Mouse (Mus musculus) kidney, postnatal 14 days (tissue): ENCODE results near the gene Fkbp11.
"Not testable (repeated sequence)": the region's sequence is repeated elsewhere in the genome, so short reads cannot be mapped to it uniquely, and the experiment has no call there.

Source experiments
- DNase-seq: peaks from one replicate; pipeline ENCODE4 v3.0.0; 2022; ENCODE audit warnings: mixed read lengths

Gene Fkbp11

DNA sequence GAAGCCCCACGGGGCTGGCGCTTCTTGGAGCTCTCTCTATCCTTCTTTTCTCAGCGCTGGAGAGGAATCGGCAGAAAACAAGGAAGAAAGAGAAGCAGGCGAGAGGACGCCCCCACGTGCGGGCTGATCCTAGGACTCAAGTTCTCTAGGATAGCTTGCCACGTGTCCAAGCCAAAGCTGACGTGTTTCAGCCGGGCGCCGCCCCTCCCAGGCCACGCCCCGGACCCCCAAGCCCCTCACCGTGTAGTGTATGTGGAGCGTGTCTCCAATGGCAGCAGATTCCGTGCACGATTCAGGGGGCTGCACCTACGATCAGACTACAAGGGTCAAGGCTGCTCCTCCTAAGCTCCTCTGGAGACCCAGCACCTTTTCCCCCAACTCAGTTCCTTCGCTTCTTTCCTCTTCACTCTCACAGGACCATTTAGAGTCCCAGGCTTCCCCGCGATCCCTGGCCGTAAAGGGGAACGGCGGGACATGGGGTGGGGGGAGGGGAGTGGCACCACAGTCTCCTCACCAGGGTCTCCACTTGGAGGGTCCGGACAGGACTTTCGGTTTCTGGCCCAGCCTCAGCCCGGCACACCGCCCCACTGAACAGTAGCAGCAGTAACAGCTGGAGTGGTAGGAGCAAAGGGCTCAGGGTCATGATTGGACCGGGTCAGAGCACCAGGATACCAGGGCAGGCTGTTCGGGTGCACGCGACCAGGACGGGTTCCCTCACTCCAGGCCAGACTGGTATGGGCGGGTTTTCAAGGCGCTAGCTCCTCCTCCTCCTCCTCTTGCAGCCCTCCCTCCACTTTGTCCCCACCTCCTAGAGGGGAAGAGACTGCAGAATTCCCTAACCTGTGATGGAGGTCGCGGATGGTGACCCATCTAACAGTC, at the start of gene Fkbp11:
Fkbp11 (minus strand) TSS at position 756 of the 879 bp plus-strand sequence.
- DNase-seq = peak; percentile 81

DNA sequence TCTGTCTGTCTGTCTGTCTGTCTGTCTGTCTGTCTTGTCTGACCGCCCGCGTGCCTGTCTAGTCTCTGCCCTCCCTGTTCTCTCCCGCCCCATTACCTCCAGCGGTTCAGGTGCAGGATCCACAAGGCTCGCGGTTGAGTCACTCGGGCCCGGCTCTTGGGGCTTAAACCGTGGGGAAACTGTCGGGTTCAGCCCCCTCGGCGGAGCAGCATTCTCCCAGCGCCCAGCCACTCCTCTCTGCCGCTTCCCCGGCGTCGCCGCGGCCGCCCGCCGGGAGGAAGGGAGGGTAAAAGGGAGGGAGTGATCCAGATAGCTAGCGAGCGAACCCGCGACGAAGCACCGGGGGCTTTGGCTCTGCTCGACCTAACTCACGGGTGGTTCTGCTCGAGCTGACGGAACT, 49.8 kb upstream of the Fkbp11 start, which contains the start of gene Wnt10b:
Wnt10b (minus strand) TSS at position 389 of the 400 bp plus-strand sequence.
- DNase-seq = no peak

DNA sequence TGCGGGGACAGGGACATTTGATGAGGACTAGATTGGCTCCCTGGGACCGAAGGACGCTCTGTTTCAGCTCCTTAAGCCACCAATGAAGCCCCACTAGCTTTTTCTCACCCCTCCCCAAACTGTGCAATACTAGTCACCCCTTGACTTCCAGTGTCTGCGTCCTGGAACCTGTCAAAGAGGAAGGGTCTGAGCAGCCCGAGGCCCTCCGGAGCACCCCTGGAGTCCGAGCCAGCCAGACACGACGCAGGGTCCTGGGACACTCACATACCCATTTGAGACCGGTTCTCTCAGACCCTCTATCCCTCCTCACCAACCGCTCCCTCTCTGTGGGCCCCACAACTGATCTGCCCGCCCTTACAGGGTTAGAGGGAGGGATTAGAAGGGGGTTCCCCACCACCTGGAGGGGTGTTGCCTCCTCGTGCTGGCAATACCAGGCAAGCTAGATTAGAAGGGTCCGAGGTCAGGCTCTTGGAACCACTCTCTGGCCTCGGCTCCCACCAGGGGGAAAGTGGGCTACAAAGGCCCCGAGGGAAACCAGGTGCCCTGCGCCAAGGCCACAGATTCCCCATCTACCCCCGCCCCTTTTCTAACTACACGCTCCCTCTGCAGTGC, 49.1 kb upstream of the Fkbp11 start:
- DNase-seq = no peak

DNA sequence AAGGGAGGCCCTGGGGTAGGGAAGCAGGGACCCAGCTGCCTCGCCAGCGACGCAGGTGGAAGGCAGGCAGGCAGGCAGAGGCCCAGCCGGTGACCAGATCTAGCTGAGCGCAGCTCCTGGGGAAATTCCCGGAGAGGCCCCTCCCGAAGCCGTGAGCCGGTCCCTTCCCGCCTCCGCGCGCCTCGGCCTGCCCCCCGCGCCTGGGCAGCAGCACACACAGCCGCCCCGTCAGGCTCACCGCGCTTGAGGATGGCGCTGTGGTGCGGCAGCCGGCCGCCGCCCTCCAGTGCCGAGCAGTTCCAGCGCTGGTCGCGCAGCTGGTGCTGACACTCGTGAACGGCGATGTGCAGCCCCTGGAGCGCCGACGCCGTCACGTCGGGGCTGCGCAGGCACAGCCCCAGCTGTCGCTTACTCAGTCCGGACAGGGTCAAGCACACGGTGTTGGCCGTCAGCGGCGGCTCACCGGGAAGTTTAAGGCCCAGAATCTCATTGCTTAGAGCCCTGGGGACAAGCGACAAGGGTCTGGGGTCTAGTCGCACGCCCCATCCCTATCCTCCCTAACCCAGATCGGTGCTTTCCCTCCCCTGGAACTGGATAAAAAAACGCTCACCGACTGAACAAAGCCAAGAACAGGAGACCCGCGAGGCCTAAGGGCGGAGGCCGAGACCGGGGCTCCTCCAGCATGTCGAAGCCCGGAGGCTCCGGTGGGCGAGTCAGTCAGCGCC, 48.4 kb upstream of the Fkbp11 start:
- DNase-seq = peak; percentile 54

DNA sequence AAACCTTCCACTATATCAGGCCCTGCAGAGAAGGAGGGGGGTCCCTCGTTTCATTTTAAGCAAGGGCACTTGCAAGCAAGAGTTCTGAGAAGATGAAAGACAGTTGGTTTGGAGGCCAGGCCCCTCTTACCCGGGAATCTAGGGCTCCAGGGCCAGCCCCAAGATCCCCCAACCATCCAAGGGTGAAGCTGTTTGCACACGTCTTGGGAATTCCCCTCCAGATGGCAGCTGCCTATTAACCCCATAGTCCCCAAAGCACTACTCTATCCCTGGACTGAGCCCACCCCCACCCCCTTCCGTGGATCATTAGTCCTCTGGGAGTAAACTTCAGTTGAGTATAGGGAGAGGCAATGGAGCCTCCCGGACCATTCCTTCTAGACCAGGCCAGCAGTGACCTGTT, 47.5 kb upstream of the Fkbp11 start:
- DNase-seq = no peak

DNA sequence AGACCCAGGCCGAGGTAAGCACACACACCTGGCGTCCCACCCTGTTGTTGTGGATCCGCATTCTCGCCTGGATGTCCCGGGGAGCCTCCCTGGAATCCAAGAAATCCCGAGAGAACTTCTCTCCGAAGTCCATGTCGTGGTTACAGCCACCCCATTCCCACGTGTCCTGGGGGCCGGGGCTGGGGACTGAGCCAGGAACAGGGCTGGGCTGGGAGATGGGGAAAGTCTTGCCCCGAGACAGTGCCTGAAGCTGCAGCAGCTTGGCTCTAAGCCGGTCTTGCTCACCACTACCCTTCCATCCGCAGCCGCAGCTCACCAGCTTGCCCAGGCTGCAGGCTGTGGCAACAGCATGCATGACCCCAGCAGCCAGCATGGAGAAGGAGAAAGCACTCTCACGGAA, 46.1 kb upstream of the Fkbp11 start:
- DNase-seq = no peak

DNA sequence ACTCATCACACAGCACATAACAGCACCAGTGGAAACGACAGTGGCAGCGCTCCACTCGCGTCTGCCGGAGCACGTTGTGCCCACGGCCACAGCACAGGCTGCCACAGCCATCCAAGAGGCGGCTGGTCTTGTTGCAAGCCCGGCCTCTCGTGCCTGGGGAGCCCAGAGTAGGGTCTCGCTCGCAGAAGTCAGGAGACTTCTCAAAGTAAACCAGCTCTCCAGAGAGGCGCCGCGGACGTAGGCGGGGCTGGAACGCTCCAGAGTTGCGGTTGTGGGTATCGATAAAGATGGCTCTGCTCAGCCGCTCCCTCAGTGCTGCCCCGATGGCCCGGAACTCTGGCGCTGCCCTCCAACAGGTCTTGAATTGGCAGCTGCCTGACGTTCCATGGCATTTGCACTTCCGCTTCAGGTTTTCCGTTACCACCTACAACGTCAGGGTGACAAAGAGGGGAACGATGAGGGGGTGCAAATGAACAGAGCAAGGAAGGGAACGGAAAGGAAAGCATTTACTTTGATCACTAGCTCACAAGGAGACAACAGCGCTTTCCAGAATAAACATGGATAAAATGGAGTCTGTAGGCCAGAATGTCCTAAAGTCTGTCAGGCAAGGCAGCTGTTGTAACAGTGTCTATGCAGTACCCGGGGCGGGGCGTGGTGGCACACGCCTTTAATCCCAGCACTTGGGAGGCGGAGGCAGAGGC, 44.7 kb upstream of the Fkbp11 start:
- DNase-seq = no peak

DNA sequence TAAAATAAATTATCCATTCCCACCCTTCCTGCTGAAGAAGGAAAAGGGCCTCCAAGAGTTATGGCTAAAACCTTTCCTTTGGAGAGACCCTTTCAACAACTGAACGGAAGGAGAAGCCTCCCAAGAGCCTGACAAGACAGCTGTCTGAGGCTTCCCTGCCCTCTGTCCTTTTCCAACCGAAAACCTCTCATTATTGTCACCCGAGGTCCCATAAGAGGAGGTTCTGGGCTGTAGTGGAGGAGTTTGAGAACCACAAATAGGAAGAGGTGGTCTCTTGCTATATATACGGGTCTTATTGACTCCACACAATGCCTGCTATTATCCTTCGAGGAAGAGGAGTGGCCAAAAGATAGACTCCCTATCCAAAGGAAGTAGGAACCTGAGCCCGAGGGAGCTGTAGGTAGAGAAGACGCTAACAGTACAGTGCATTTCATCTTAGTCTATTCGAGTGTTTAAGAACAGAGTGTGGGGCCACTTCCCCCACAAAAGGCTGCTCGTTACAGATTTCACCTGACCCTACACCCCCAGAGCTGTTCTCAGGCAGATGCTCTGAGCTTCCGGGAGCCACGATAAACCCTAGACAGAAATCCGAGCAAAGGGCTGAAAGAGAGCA, 43.9 kb upstream of the Fkbp11 start:
- no peak for DNase-seq

DNA sequence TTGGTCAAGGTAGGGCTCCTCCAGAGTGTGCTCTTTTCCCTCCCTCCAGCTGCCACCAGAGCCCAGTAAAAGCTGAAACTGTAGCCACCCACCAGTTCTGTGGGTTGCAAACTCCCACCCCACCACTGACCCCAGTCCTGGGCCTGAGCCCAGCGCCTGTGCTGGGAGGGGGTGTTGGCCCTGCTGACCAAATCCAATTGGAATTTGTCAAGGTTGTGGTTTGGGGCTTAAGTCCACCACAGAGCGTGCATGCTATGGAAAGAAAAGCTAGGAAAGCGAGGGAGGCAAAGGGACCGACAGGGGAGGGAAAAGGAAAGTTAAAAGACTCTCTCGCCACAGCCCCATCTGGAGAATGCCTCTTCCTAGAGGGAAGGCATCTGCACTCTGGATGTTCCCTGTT, 40.3 kb upstream of the Fkbp11 start:
- DNase-seq = no peak

DNA sequence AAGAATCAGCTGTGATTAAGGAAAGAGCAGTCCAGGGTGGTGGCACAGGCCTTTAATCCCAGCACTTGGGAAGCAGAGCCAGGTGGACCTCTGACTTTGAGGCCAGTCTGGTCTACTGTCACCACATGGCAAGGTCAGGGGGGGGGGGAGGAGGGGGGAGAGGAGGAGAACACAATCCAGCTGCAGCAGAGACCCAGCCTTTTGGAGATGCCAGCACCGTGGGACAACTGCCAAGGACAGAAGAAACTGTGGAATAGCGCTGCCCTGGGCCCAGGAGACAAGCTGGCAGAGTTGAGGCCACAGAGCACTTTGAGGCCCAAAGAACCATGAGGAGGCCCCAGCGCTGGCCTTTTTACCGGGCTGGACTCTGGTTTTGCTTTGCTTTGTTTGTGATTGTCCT, 37.9 kb upstream of the Fkbp11 start:
- no peak for DNase-seq

DNA sequence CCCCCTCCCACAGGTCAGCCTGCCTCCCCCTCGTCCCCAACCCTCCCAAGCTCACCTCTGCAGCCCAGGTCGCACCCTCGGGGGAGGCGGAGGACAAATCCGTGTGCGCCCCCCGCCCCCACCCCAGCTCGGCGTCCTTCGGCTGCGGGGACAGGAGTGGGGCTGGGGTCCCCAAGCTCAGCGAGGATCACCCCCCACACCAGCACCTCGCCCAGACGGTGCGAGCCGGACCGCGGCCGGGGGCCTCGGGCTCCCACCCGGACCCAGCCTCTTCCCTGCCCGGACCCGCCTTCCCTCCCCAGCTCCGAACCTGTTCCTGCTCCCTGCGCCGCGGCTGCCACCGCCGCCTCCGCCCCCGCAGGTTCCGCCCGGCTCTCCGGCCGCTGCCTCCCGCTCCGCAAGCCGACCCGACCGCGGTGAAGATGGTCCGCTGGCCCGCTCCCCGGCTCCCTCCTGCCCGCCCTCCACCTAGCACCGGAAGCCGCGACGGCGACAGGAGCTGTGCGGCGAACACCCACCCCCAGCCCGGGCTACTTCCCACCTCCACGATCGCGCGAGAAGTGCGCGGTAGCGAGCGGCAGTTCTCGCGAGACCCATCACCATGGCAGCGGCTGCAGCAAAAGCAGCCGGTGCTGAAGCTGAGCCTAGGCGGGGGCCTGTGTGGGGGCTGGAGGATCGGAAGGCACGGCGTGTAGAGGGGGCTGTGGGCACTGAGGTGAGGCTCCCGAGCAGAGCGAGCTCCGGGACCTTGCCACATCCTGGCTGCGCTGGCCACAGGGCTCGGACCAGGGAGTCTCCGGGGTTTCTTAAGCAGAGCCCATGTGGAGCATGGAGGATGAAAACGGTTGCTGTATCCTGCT, 34.9 kb upstream of the Fkbp11 start, which contains the start of gene Arf3:
Arf3 (minus strand) TSS at position 545 of the 860 bp plus-strand sequence.
- peak; percentile 98 for DNase-seq

DNA sequence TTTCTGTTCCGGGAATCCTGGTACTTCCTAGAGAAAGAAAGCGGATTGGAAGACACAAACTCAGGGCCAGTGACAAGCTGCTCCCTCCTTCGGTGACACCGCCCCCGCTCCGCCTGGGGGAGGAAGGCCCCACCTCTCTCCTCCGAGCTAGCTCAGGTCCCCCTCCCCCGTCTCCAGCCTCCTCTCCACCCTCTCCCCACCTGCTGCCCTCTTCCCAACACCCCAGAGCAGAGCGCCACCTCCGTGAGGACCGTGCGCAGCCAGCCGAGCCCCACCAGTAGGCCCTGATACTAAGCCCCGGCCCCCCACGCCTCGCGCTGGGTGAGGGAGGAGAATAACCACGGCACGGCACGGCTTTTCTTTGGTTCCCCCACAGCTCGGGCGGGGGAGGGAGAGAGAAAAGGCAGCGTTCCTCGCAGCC, 34.2 kb upstream of the Fkbp11 start:
- peak; percentile 89 for DNase-seq

DNA sequence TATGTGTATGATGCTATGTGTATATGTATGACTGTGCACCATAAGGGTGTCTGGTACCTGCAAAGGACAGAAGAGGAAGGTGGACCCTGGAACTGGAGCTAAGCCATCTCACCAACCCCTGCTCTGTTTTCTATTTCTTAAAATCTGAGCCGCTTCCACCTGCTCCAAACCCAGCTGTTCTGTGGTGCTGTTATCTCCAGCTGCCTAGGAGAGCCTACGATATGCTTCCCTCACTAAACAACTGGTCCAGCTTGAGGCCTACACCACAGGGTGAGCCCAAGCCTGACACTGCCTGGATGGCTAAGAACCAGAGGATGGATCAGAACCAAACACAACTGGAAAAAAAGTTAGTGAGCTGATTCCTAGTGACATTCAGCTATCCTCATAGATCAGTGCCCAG, 26.1 kb upstream of the Fkbp11 start:
- DNase-seq = no peak

DNA sequence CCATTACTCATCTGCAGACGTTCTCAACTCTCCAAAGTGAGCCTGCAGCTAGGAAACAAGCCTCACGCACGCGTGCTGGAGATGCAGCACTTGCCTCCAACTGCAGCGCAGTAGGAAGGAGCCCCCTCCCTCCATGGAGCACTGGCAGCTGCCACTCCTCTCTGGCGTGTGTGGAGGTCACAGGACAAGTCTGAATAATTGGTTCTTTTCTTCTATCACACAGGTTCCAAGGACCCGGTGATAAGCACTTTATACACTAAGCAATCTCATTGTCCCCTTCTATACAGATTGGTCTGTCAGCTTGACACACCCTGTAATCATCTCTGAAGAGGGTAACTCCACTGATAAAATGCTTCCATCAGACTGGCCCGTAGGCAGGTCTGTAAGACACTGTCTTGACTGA, 25.0 kb upstream of the Fkbp11 start:
- no peak for DNase-seq

DNA sequence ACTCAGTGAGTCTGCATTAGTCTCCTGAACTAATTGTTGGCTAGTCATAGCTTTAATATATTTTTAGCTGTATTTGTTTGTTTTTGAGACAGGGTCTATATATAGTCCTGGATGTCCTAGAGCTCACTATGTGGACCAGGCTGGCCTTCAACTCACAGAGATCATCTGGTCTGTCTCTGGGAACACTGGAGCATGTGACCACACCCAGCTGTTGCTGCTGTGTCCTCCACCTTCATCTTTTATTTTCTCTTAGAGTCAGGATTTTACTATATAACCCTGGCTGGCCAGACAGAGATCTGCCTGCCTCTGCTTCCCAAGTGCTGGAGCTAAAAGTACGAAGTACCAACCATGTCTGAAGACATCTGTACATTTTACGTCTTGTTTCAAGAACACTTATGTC, 21.1 kb upstream of the Fkbp11 start:
- no peak for DNase-seq

DNA sequence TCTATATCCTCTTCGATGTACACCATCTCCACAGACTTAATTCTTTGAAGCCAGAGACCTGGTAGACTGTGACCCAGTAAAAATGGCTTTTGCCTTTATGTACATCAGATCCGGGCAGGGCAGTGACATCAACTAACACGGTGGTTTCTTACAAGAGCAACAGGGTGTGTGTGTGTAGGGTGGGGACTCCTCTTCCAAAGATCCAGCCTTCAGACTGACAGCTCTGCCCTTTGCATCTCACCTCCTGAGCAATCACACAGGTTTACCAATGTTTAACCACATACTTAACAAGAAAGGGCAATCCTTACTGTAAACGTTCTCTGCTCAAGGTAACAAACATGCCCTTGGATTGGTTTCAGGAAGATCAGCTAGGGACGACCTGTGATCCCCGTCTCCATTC, 19.3 kb upstream of the Fkbp11 start:
- peak; percentile 30 for DNase-seq

DNA sequence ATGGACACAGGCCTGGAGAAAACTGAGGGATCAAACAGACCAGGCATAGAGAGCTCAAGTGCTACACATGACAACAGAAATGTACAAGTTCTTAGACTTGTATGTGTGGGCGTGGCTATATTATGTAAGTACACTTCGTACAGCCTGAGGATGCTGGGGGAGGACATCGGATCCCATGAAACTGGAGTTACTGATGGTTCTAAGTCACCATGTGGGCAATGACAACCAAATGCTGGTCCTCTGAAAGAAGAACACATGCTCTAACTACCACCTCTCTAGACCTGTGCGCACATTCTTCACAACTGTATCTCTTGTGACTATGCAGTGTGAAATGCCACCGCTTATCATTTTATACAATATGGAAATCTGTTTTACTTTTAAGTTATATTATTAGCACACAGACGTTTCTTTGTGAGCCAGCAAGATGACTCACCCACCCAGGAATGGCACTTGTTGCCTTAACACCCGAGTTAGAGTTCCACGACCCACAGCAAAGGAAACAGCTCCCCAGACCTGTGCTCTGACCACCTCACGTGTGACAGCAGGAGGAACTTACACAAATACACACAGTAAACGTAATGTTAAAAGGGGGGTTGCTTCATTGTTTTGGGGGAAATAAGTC, 18.5 kb upstream of the Fkbp11 start:
- DNase-seq = no peak

DNA sequence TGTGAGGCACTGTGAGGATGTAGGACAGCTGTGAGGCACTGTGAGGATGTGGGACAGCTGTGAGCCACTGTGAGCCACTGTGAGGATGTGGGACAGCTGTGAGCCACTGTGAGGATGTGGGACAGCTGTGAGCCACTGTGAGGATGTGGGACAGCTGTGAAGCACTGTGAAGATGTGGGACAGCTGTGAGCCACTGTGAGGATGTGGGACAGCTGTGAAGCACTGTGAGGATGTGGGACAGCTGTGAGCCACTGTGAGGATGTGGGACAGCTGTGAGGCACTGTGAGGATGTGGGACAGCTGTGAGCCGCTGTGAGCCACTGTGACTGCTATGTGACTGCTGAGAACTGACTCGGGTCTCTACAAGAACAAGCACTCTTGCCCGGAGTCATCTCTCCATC, 15.9 kb upstream of the Fkbp11 start:
- DNase-seq = not testable (repeated sequence)

DNA sequence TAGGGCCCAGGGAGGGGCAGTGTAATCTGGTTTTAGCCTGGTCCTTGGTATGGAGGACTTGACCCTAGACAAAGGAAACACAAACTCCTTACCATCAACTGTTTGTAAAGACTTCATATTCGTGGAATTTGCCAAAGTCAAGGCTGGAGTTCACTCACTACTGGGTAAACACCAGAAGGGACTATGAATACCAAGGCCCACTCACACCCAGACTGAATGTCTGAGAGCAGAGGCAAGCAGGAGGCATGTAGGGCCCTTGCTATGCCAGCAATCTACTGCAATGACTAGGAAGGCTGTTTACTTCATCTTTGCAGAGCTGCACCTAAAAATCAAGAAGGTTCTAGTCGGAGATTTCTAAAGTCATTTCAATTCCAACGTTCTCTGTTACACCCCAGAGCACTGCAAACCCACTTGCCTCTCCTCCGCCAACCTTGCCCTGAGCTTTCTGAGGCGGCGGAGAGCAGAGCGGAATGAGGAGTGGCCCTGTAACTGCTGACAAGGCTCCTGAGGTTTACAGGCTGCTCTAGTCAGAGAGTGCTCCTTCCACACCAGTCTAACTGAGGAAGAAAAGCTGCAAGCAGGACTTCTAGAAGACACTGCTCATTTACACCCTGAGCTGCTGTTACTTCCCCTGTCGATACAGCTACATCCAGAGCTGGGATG, 14.9 kb upstream of the Fkbp11 start:
- no peak for DNase-seq

DNA sequence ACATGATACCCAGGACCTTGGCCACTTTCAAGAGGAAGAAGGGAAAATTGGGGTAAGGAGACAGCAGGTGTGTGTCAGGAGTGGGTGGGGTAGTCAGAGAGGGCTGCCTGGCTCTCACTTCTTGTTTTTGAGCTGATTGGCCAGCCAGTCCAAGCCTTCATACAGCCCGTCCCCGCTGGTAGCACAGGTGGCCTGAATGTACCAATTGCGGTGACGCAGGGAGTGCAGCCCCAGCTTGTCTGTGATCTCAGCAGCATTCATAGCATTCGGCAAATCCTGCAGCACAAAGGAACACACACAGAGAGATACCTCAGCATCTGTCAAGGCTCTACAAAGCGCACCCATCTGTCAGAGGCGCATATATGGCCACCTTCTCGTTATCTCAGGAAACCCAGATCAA, 12.2 kb upstream of the Fkbp11 start:
- DNase-seq = no peak
